Mouse (Mus musculus): Measurements from ENCODE around the gene Cobll1. TPM values are rescaled to one million over a fixed set of nuclear protein-coding genes. Genes with fewer than 3 reads are reported as not detected.

Gene Cobll1
- polyA plus RNA-seq, 1 experiment from 2014 or later = 3.2 TPM

DNA sequence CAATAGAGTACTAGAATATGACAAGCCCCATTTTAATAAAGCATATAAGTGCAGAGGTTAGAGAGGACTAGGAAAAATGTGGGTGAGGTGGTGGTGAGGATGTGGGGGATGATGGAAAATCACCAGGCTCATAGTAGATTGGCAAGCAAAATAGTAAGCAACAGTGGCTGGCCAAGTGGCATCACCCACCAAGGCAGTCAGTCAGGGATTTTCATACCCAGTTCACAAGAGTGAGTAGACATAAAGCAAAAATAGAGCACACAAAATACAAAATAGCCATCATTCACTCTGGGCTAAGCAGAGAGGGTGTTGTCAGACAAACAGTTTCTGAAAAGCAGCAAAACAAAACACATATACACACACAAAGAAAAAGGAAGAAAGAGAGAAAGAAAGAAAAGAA, 51.6 kb downstream of the Cobll1 start:
- no peak for ATAC-seq (ENCODE audit: low FRiP score)
- no peak overlapping the region for H3K27ac ChIP-seq
- no peak overlapping the region for H3K4me3 ChIP-seq (replicated peaks)
- H3K36me3 ChIP-seq (replicated peaks) = no peaks in the 10 kb centered on the region
- H3K4me1 ChIP-seq = peaks cover 6% of the 10 kb centered on the region; the same call in 1 of the 2 replicates
- no peak overlapping the region for H3K4me2 ChIP-seq
- no peak overlapping the region for H3K9ac ChIP-seq
- no peaks in the 10 kb centered on the region for H3K9me3 ChIP-seq
- H3K27me3 ChIP-seq = no peaks in the 10 kb centered on the region

DNA sequence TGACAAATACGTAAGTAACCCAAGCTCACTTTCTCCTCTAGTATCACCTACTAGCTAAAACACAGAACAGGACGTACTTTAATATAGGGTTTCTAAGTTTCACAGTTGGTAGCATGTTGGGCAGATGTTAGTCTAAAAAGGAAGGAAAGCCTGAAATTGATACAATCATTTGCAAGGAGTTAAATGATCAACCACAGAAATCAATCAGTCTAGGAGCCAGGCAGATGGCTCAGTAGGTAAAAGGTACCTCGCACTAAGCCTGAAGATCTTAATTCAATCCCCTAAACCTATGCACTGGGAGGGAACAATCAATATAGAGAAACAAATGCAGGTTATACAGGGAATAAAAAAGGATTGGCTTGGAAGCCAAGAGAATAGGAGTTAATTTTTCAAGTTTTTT, 52.0 kb downstream of the Cobll1 start:
- ATAC-seq (ENCODE audit: low FRiP score) = no peak
- Histone ChIP-seq H3K9ac (no peak overlapping the region), H3K36me3 (replicated peaks) (no peaks in the 10 kb centered on the region), H3K27ac (no peak overlapping the region), H3K4me2 (no peak overlapping the region), H3K4me1 (peaks cover 11% of the 10 kb centered on the region), H3K4me3 (replicated peaks) (no peak overlapping the region), H3K9me3 (no peaks in the 10 kb centered on the region), H3K27me3 (no peaks in the 10 kb centered on the region)
- WGBS = 92% methylated on average over 3 of the region's 3 CpGs

DNA sequence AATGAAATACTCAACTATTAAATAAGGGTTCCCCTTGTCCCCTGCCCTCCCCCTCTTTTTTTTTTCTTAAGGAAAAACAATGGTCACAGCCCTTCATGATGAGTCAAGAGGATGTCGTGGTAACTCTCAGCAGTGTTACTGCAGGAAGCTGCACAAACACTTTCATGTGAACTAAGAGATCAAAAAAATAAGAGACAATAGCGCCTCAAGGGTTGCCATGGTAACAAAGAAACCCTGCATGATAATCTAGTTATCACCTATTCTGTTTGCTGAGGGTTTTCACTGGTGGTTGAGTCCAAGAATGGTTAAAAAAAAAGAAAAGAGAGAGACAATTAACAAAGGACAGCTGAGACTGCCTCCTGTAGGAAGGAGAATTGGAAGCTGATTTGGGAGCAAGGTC, 56.5 kb downstream of the Cobll1 start:
- Histone ChIP-seq H3K9ac (no peak overlapping the region), H3K4me2 (no peak overlapping the region), H3K27ac (peak overlapping the region; percentile 21; the same call in 1 of the 2 replicates), H3K4me3 (replicated peaks) (no peak overlapping the region), H3K9me3 (no peaks in the 10 kb centered on the region), H3K36me3 (replicated peaks) (no peaks in the 10 kb centered on the region), H3K4me1 (peaks cover 24% of the 10 kb centered on the region), H3K27me3 (no peaks in the 10 kb centered on the region)
- 0 out of 2 replicates have a peak, but pooled peaks have one; percentile 9 for ATAC-seq (ENCODE audit: low FRiP score)
- 26% methylated on average over 2 of the region's 2 CpGs for WGBS

DNA sequence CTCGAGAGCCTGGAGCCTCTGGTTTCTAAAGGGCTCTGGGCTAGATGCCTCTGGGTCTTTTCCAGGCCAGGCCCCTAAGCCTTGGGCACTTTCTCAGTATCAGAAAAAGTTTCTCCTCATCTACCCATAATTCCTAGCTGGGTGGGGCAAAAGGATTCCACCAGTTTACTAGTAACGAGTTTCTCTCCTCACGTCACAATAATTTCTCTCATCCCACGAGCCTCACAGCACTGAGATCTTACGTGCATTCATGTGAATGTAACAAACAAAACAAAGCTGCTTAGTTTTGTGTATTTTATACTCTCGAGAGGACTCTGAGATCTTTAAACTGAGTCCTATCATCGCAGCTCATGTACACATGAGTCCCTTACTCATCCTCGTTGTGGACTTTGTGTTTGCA, 57.5 kb downstream of the Cobll1 start:
- H3K27me3 ChIP-seq = no peaks in the 10 kb centered on the region
- WGBS = 73% methylated on average over 8 of the region's 8 CpGs
- 0 out of 2 replicates have a peak overlapping the region, but pooled peaks have one; percentile 13 for H3K4me2 ChIP-seq
- H3K9ac ChIP-seq = no peak overlapping the region
- no peak overlapping the region for H3K4me3 ChIP-seq (replicated peaks)
- H3K4me1 ChIP-seq = peaks cover 24% of the 10 kb centered on the region
- peak overlapping the region; percentile 59 for H3K27ac ChIP-seq
- no peaks in the 10 kb centered on the region for H3K9me3 ChIP-seq
- H3K36me3 ChIP-seq (replicated peaks) = no peaks in the 10 kb centered on the region
- no peak; the same call in 1 of the 2 replicates for ATAC-seq (ENCODE audit: low FRiP score)

DNA sequence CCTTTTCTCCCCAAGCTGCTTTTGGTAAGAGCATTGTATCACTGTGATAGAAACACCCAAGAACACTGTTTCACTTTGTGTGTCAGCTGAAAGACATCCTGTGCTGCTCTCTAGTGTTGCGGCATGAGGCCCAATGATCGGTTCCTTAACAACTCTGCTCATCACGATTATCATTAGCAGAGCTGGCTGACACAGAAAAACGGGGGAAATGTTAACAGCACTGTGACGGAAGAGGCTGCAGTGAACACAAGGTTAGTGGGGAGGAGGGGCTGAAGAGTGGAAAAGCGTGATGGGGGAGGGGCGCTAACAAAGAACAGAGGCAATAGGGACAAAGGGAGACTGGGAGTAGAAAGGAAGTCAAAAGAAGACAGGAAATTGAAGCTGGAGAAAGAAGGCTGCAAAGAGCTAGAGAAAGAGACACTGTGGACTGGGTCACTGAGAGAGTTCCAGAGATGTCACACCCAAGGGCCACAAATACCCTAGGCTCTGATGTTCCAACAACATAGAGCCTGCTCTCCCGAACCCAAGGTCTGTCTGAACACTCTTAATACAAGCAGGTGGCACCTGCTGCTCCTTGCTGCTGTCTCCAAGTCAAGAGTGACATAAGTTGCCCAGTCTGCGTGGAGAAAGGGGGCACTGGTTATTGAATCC, 58.0 kb downstream of the Cobll1 start:
- no peaks in the 10 kb centered on the region for H3K36me3 ChIP-seq (replicated peaks)
- WGBS = 34% methylated on average over 9 of the region's 9 CpGs
- no peaks in the 10 kb centered on the region for H3K27me3 ChIP-seq
- no peak overlapping the region for H3K4me3 ChIP-seq (replicated peaks)
- H3K27ac ChIP-seq = peak overlapping the region; percentile 59
- H3K4me1 ChIP-seq = peaks cover 24% of the 10 kb centered on the region
- H3K4me2 ChIP-seq = peak overlapping the region; percentile 13; the same call in 1 of the 2 replicates
- no peaks in the 10 kb centered on the region for H3K9me3 ChIP-seq
- H3K9ac ChIP-seq = no peak overlapping the region
- ATAC-seq (ENCODE audit: low FRiP score) = peak; percentile 81; the same call in 1 of the 2 replicates

DNA sequence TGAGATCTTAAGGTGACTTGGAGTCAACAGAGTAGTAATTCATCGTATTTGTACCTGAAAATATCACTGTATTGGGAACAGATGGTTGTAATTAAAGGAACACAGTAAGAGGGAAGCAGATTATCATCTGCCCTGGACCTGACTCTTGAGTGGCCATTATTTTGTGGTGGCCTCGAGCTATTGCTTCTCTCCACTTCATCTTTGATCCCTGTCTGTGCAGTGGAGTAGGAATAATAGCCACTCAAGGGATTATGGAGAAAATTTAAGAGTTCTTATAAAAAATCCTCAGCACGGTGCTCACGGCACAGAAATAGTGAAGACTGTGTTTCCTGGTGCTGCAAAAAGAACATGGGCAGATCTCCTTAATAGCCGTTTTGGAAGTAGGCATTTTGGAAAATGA, 63.6 kb downstream of the Cobll1 start:
- 54% methylated on average over 5 of the region's 5 CpGs for WGBS

DNA sequence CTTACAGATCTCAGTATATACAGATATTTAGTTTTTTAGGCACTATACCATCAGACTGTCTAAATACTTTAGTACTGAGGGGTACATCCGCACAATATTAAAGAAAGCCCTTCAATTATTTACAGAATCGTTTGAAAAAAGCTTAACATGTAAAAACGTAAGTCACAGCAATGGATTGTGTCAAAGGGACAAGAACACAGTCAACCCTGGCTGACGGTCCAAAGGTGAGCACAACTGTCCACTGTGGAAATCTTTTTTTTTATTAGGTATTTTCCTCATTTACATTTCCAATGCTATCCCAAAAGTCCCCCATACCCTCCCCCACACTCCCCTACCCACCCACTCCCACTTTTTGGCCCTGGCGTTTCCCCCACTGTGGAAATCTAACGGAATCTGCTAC, 67.1 kb downstream of the Cobll1 start:
- no peaks in the 10 kb centered on the region for H3K36me3 ChIP-seq (replicated peaks)
- H3K9ac ChIP-seq = no peak overlapping the region
- H3K4me2 ChIP-seq = no peak overlapping the region
- no peaks in the 10 kb centered on the region for H3K9me3 ChIP-seq
- no peaks in the 10 kb centered on the region for H3K4me1 ChIP-seq
- H3K27me3 ChIP-seq = no peaks in the 10 kb centered on the region
- 95% methylated on average over 6 of the region's 6 CpGs for WGBS
- H3K27ac ChIP-seq = no peak overlapping the region
- no peak for ATAC-seq (ENCODE audit: low FRiP score)
- H3K4me3 ChIP-seq (replicated peaks) = no peak overlapping the region

More for the DNA sequence above, 63.6 kb downstream of the Cobll1 start:
- no peak overlapping the region for H3K4me3 ChIP-seq (replicated peaks)
- ATAC-seq (ENCODE audit: low FRiP score) = no peak
- no peaks in the 10 kb centered on the region for H3K9me3 ChIP-seq
- no peak overlapping the region for H3K4me2 ChIP-seq
- no peak overlapping the region for H3K9ac ChIP-seq
- H3K27ac ChIP-seq = no peak overlapping the region
- H3K27me3 ChIP-seq = no peaks in the 10 kb centered on the region
- H3K36me3 ChIP-seq (replicated peaks) = no peaks in the 10 kb centered on the region
- H3K4me1 ChIP-seq = no peaks in the 10 kb centered on the region

DNA sequence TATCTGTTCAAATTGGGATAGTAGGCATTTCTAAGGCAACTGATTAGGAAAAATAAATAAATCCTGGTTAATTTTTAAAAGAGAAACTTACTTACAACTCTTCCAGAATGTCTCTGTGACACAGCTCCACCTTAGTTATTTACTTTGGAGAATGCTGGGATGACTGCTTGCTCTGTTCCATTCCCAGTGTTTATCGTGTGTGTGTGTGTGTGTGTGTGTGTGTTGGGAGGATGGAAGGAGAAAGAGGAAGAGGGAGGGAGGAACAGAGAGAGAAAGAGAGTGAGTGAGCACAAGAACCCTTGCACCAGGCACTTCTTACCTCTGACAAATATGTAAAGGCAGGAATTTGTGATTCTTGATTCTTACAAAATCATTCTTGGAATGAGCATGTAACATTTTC, 67.7 kb downstream of the Cobll1 start:
- ATAC-seq (ENCODE audit: low FRiP score) = no peak
- Histone ChIP-seq H3K27ac (no peak overlapping the region), H3K9ac (no peak overlapping the region), H3K4me1 (no peaks in the 10 kb centered on the region), H3K27me3 (no peaks in the 10 kb centered on the region), H3K9me3 (no peaks in the 10 kb centered on the region), H3K4me3 (replicated peaks) (no peak overlapping the region), H3K36me3 (replicated peaks) (no peaks in the 10 kb centered on the region), H3K4me2 (no peak overlapping the region)
- WGBS = 92% methylated on average over 1 of the region's 1 CpGs

DNA sequence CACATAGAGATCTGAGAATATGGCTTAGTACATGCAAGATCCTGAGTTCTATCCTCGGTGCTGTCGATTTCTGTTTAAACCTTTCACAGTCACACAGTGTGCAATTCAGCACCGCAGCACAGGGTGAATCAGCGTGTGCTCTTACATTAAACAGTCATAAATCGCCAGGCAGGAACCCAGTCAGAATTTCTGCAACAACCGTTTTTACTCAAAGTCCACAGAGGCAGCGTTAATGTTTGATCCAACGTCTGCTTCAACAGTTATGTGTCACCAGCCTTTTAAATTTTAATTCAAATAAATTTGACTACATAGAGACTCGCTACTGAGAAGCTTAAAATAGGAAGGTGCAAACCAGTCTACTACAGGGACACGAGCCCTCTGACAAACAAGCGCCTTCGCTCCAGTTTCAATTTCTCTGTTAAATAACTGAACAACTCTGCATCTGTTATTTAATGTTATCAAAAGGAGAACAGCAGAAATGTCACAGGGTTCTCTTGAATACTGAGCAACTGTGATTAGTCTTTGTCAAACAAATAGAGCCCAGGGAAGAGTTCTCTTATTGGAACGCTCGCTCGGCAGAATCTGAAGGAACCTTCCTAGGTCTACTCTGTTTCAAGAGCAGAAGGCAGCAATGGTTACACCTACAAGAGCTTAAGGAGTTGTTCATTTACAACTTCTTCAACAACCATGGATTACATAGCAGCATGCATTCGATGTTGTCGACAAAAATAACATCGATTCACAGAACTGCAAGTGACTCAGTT, 68.3 kb downstream of the Cobll1 start:
- ATAC-seq (ENCODE audit: low FRiP score) = no peak
- Histone ChIP-seq H3K27ac (no peak overlapping the region), H3K4me3 (replicated peaks) (no peak overlapping the region), H3K36me3 (replicated peaks) (no peaks in the 10 kb centered on the region), H3K4me2 (no peak overlapping the region), H3K27me3 (no peaks in the 10 kb centered on the region), H3K9me3 (no peaks in the 10 kb centered on the region), H3K4me1 (no peaks in the 10 kb centered on the region), H3K9ac (no peak overlapping the region)
- whole genome bisulfite sequencing = 95% methylated on average over 18 of the region's 18 CpGs

DNA sequence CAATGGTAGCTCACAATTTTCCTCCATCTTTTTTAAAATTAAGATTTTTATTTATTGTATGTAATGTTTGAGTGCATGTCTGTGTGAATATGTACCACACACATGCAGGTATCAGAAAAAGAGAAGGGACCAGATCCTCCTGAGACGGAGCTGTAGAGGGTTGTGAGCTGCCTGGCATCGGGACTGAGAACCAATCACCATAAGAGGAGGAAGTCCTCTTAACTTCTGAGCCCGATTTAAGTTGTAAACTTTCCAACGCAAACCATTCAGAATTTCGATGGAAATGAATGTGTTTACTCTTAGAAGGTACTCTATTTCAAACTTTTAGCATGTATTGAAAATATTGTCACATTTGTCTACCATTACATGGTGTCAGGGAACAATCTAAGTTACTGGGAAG, 68.9 kb downstream of the Cobll1 start:
- H3K9me3 ChIP-seq = no peaks in the 10 kb centered on the region
- H3K36me3 ChIP-seq (replicated peaks) = no peaks in the 10 kb centered on the region
- H3K4me1 ChIP-seq = no peaks in the 10 kb centered on the region
- WGBS = 94% methylated on average over 5 of the region's 5 CpGs
- H3K27me3 ChIP-seq = no peaks in the 10 kb centered on the region
- H3K4me3 ChIP-seq (replicated peaks) = no peak overlapping the region
- ATAC-seq (ENCODE audit: low FRiP score) = no peak
- H3K27ac ChIP-seq = no peak overlapping the region
- H3K9ac ChIP-seq = no peak overlapping the region
- H3K4me2 ChIP-seq = no peak overlapping the region

DNA sequence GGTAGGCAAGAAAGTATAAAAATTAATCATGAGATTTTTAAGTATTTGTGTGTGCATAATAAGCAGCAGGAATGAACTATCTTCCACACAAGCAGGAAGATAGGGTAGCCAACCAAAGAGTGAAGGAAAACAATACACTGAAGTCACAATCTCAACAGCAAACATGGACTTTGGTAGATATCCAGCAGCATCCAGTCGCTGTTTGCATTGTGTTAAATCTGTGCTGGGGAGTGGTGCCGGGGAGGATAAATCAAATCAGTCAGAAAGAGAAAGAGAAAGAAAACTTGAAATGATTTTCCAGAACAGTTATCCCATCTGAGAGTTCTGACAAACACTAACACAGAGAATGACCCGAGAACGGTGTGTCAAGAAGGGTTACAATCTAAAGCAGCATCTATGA, 75.2 kb downstream of the Cobll1 start:
- Histone ChIP-seq H3K4me1 (no peaks in the 10 kb centered on the region), H3K27me3 (no peaks in the 10 kb centered on the region), H3K9ac (no peak overlapping the region), H3K4me3 (replicated peaks) (no peak overlapping the region), H3K9me3 (no peaks in the 10 kb centered on the region), H3K4me2 (no peak overlapping the region), H3K27ac (no peak overlapping the region), H3K36me3 (replicated peaks) (no peaks in the 10 kb centered on the region)
- ATAC-seq (ENCODE audit: low FRiP score) = no peak
- WGBS = 89% methylated on average over 4 of the region's 4 CpGs

DNA sequence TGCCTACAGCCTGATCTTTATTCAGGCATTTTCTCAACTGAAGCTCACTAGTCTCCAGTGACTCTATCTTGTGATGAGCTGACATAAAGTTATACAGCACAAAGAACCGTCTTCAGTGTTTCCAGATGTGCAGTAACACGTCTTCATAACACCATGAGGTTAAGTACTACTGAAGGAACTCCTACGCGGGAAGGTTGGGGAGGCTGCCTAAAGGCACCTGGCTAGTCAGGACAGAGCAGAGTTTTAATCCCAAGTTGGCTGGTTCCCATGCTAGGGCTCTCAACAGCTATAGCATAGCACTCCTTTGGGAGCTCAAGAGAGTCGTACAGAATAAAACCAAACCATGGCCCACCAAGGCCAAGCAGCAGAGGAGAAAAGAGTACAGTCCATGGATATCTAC, 76.6 kb downstream of the Cobll1 start:
- H3K4me1 ChIP-seq = no peaks in the 10 kb centered on the region
- no peak overlapping the region for H3K27ac ChIP-seq
- no peak overlapping the region for H3K4me2 ChIP-seq
- no peak for ATAC-seq (ENCODE audit: low FRiP score)
- no peaks in the 10 kb centered on the region for H3K27me3 ChIP-seq
- no peak overlapping the region for H3K4me3 ChIP-seq (replicated peaks)
- no peaks in the 10 kb centered on the region for H3K9me3 ChIP-seq
- no peak overlapping the region for H3K9ac ChIP-seq
- H3K36me3 ChIP-seq (replicated peaks) = no peaks in the 10 kb centered on the region
- 92% methylated on average over 5 of the region's 5 CpGs for whole genome bisulfite sequencing

DNA sequence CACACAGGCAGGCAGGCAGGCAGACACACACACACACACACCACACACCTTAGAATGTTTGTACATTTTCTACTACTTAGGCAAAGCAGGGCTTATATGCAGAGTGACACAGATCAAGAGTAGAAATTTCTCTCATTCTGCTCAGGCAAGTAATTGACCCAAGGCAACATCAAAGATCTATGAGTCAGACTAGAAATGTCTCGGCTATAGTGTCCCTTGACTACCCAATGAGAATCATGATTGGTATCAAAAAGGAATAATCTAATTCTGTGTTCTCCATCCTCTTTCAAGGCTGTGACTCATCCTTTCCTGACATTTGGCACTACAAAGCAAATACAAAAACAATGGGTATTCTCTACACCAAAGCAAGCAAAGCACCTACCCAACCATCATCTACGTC, 77.5 kb downstream of the Cobll1 start:
- no peak overlapping the region for H3K9ac ChIP-seq
- H3K4me1 ChIP-seq = no peaks in the 10 kb centered on the region
- no peaks in the 10 kb centered on the region for H3K36me3 ChIP-seq (replicated peaks)
- H3K27me3 ChIP-seq = no peaks in the 10 kb centered on the region
- no peak overlapping the region for H3K4me3 ChIP-seq (replicated peaks)
- no peaks in the 10 kb centered on the region for H3K9me3 ChIP-seq
- H3K27ac ChIP-seq = no peak overlapping the region
- no peak for ATAC-seq (ENCODE audit: low FRiP score)
- H3K4me2 ChIP-seq = no peak overlapping the region
- WGBS = 85% methylated on average over 2 of the region's 2 CpGs
